Mouse (Mus musculus) heart, postnatal 0 days (tissue): Measurements from ENCODE around the gene H2afv.

Source experiments
- CTCF ChIP-seq: IDR thresholded peaks from 2 replicates; pipeline ENCODE4 v1.5.1; 2016; ENCODE audit warnings: antibody characterized with exemption, control low read depth, low read depth
- EP300 ChIP-seq: IDR thresholded peaks from 2 replicates; pipeline ENCODE4 v1.6.1; 2016; ENCODE audit warnings: antibody characterized with exemption, low read depth

- TF ChIP-seq CTCF (no peak), EP300 (no peak)
Observed at GRCm38 (mm10) chr11:6468541-6468940, 24.3 kb upstream of the H2afv start.
